Mouse (Mus musculus): ENCODE data around the gene Mlf1. TPM values are rescaled to one million over a fixed set of nuclear protein-coding genes. Genes with fewer than 3 reads are reported as not detected.
A peak's percentile ranks its signal among the peaks of the same experiment; 100 is the strongest.

Mlf1 gene
- total and polyA plus RNA-seq, 2 experiments from 2014 or later: 153 to 609 TPM

DNA sequence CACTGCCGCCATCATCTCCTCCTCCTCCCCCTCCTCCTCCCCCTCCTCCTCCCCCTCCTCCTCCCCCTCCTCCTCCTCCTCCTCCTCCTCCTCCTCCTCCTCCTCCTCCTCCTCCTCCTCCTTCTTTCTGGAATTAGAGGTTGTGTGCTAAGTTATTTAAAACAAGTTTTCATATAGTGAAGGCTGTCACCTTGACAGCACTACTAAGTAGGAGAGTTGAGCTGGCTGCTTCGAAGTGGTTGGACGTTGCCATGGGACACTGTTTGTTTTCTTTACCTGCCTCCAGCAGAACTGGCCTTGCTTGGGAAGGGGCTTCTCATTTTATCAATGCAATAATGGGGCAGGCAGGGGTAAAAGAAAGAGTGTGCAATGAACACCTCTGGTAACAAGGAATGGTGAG lies 1.2 kb downstream of the Mlf1 start, which contains the start of gene Gm17402:
TSS of gene Gm17402 (minus strand) at position 101 of the 400 bp plus-strand sequence.
- peak; percentile 14 for DNase-seq (ENCODE audit: low spot score)
- Histone ChIP-seq H3K4me2 (ENCODE audit: low read depth, low read length) (peak within 1 kb of the TSS; percentile 86), H3K27me3 (ENCODE audit: control insufficient read depth, insufficient read depth, low read length) (no peaks in the 10 kb centered on the region), H3K9me3 (replicated peaks; ENCODE audit: control insufficient read depth, low read length) (no peaks in the 10 kb centered on the region), H3K4me3 (ENCODE audit: low read depth, low read length) (peak within 1 kb of the TSS; percentile 78), H3K36me3 (replicated peaks; ENCODE audit: control insufficient read depth, insufficient read depth, low read length) (no peaks in the 10 kb centered on the region), H3K9ac (replicated peaks; ENCODE audit: low read depth, low read length) (peak within 1 kb of the TSS; percentile 64), H3K4me1 (ENCODE audit: control insufficient read depth, insufficient read depth) (peaks cover 27% of the 10 kb centered on the region), H3K27ac (ENCODE audit: low read depth) (peak within 1 kb of the TSS; percentile 78)
- TF ChIP-seq CTCF (IDR thresholded peaks at IDR 0.05; ENCODE audit: low read depth): no peak
- TF ChIP-seq EP300 (IDR thresholded peaks at IDR 0.05; ENCODE audit: low read depth): no peak
- ATAC-seq (ENCODE audit: insufficient read depth, low read depth): no peak
- WGBS: 17% methylated on average over 3 of the region's 3 CpGs

DNA sequence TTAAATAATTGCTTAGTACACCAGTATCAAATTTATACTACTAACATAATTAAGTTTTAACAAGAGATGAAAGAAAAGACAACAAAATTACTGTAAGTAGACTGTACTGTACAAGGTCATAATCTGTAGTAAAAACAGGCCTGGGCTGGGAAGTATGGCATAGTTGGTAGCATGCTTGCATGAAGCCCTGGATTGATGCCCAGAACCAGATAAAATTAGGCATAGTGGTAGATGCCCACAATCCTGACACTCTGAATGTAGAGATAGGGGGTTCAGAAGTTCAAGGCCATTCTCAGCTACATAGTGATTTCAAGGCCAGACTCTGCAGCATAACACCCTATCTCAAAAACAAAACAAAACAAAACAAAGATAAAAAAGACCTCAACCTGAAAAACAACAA lies 4.3 kb downstream of the Mlf1 start:
- H3K4me1 ChIP-seq (ENCODE audit: control insufficient read depth, insufficient read depth): peaks cover 6% of the 10 kb centered on the region
- no peak overlapping the region for H3K9ac ChIP-seq (replicated peaks; ENCODE audit: low read depth, low read length)
- TF ChIP-seq CTCF (IDR thresholded peaks at IDR 0.05; ENCODE audit: low read depth) (no peak), EP300 (IDR thresholded peaks at IDR 0.05; ENCODE audit: low read depth) (peak; percentile 84; the same call in 1 of the 2 replicates)
- DNase-seq (ENCODE audit: low spot score) (peak; percentile 32), ATAC-seq (ENCODE audit: insufficient read depth, low read depth) (peak; percentile 59)
- peak overlapping the region; percentile 69; the same call in 1 of the 2 replicates for H3K27ac ChIP-seq (ENCODE audit: low read depth)
- no peaks in the 10 kb centered on the region for H3K9me3 ChIP-seq (replicated peaks; ENCODE audit: control insufficient read depth, low read length)
- H3K27me3 ChIP-seq (ENCODE audit: control insufficient read depth, insufficient read depth, low read length): no peaks in the 10 kb centered on the region
- no peaks in the 10 kb centered on the region for H3K36me3 ChIP-seq (replicated peaks; ENCODE audit: control insufficient read depth, insufficient read depth, low read length)
- H3K4me2 ChIP-seq (ENCODE audit: low read depth, low read length): no peak overlapping the region
- H3K4me3 ChIP-seq (ENCODE audit: low read depth, low read length): no peak overlapping the region

DNA sequence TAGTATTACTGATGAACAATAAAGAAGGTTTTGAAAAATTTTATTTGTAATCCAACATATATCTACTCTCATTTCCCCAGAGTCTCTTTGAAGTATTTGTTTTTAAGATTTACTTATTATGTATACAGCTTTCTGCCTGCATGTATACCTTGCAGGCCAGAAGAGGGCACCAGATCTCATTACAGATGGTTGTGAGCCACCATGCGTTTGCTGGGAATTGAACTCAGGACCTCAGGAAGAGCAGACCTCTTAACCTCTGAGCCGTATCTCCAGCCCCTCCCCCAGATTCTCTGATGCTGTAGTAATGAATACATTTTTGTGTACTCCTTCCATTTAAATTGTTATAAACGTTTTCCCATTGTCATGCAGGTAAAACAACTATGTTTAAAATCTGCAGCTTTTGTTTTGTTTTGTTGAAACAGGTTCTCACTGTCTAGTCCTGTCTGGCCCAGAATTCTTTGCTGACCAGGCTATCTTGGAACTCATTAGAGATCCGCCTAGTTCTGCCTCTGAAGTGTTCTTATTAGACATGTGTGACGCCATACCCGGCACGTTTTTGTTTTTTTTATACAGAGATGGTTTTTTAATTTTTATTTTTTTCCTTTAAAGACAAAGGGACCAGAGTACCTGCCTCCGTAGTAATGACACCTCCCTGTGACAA lies 55.6 kb downstream of the Mlf1 start:
- TF ChIP-seq EP300 (IDR thresholded peaks at IDR 0.05; ENCODE audit: low read depth): no peak
- TF ChIP-seq CTCF (IDR thresholded peaks at IDR 0.05; ENCODE audit: low read depth): peak; percentile 21; the same call in 1 of the 2 replicates
- H3K4me3 ChIP-seq (ENCODE audit: low read depth, low read length): peak overlapping the region; percentile 100
- no peak for DNase-seq (ENCODE audit: low spot score)
- peak overlapping the region; percentile 88 for H3K4me2 ChIP-seq (ENCODE audit: low read depth, low read length)
- peaks cover 27% of the 10 kb centered on the region for H3K36me3 ChIP-seq (replicated peaks; ENCODE audit: control insufficient read depth, insufficient read depth, low read length)
- WGBS: 29% methylated on average over 8 of the region's 8 CpGs
- H3K4me1 ChIP-seq (ENCODE audit: control insufficient read depth, insufficient read depth): peaks cover 4% of the 10 kb centered on the region; the same call in 1 of the 2 replicates
- no peaks in the 10 kb centered on the region for H3K9me3 ChIP-seq (replicated peaks; ENCODE audit: control insufficient read depth, low read length)
- H3K9ac ChIP-seq (replicated peaks; ENCODE audit: low read depth, low read length): no peak overlapping the region
- H3K27ac ChIP-seq (ENCODE audit: low read depth): no peak overlapping the region
- no peaks in the 10 kb centered on the region for H3K27me3 ChIP-seq (ENCODE audit: control insufficient read depth, insufficient read depth, low read length)
- peak; percentile 31; the same call in 1 of the 2 replicates for ATAC-seq (ENCODE audit: insufficient read depth, low read depth)

DNA sequence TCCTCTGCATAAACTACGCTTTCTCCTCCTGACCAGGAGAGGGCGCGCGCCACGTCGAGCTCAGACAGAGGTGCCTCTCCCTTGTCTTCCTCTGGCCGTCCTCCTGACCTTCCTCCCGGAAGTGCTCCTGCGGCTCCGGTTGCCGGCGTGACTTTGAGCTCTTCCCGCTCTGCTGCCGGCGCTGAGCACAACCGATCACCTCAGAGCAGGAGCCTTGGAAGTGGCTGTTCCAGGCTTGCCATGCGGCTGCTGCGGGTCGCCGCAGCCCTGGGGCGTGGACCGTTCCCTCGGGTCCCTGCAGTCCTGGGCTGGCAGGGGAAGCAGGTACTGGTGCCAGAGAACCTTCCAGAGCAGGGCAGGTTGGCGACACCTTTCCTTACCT lies 56.1 kb downstream of the Mlf1 start, which contains the start of gene Gfm1:
TSS of gene Gfm1 (plus strand) at position 98 of the 382 bp plus-strand sequence.
- Histone ChIP-seq H3K4me3 (ENCODE audit: low read depth, low read length) (peak within 1 kb of the TSS; percentile 100), H3K27ac (ENCODE audit: low read depth) (peak within 1 kb of the TSS; percentile 78), H3K27me3 (ENCODE audit: control insufficient read depth, insufficient read depth, low read length) (no peaks in the 10 kb centered on the region), H3K4me1 (ENCODE audit: control insufficient read depth, insufficient read depth) (peaks cover 4% of the 10 kb centered on the region; the same call in 1 of the 2 replicates), H3K9ac (replicated peaks; ENCODE audit: low read depth, low read length) (peak within 1 kb of the TSS; percentile 91), H3K9me3 (replicated peaks; ENCODE audit: control insufficient read depth, low read length) (no peaks in the 10 kb centered on the region), H3K4me2 (ENCODE audit: low read depth, low read length) (peak within 1 kb of the TSS; percentile 88), H3K36me3 (replicated peaks; ENCODE audit: control insufficient read depth, insufficient read depth, low read length) (peaks cover 27% of the 10 kb centered on the region)
- WGBS: under 1% methylated on average over 24 of the region's 24 CpGs
- DNase-seq (ENCODE audit: low spot score): peak; percentile 89
- TF ChIP-seq CTCF (IDR thresholded peaks at IDR 0.05; ENCODE audit: low read depth) (peak; percentile 96), EP300 (IDR thresholded peaks at IDR 0.05; ENCODE audit: low read depth) (no peak)
- ATAC-seq (ENCODE audit: insufficient read depth, low read depth): peak; percentile 95

DNA sequence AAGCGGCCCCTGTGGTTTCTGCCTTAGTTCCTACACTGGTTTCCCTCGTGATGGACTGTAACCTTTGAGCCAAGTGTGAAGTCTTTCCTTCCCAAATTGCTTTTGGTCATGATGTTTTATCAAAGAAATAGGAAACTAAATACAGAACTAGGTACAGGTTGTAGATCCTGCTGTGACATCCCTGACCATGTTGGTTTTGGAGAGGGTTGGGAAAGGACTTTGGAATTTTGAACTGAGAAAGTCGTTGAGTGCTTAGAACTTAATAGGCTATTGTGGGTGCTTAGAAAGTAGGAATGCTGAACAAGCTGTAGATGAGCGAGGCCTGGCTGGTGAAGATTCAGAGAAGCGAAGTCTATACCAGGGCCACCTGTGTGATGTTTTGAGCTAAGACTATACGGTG lies 60.1 kb downstream of the Mlf1 start:
- Histone ChIP-seq H3K9me3 (replicated peaks; ENCODE audit: control insufficient read depth, low read length) (no peaks in the 10 kb centered on the region), H3K4me3 (ENCODE audit: low read depth, low read length) (no peak overlapping the region), H3K27me3 (ENCODE audit: control insufficient read depth, insufficient read depth, low read length) (no peaks in the 10 kb centered on the region), H3K4me1 (ENCODE audit: control insufficient read depth, insufficient read depth) (peaks cover 4% of the 10 kb centered on the region; the same call in 1 of the 2 replicates), H3K27ac (ENCODE audit: low read depth) (no peak overlapping the region), H3K36me3 (replicated peaks; ENCODE audit: control insufficient read depth, insufficient read depth, low read length) (peaks cover 61% of the 10 kb centered on the region), H3K9ac (replicated peaks; ENCODE audit: low read depth, low read length) (no peak overlapping the region), H3K4me2 (ENCODE audit: low read depth, low read length) (no peak overlapping the region)
- ATAC-seq (ENCODE audit: insufficient read depth, low read depth) (no peak), DNase-seq (ENCODE audit: low spot score) (no peak)
- no peak for TF ChIP-seq EP300 (IDR thresholded peaks at IDR 0.05; ENCODE audit: low read depth)
- TF ChIP-seq CTCF (IDR thresholded peaks at IDR 0.05; ENCODE audit: low read depth): no peak
- WGBS: 90% methylated on average over 6 of the region's 6 CpGs

Measured in heart, postnatal 0 days (tissue).